Mouse (Mus musculus): Measurements from ENCODE around the gene Stbd1.

GRCm38 (mm10) chr5:92557508-92557907, 45.3 kb upstream of the Stbd1 start:
- TF ChIP-seq CTCF (IDR thresholded peaks at IDR 0.05; ENCODE audit: insufficient read depth, low read length) (no peak), POLR2A (IDR thresholded peaks at IDR 0.05; ENCODE audit: borderline replicate concordance, extremely low read depth, low read depth, low read length) (no peak)

Measured in lung, adult 2 months (tissue).